Mouse (Mus musculus): ENCODE data around the gene Erbb3.

- TF ChIP-seq CTCF (conservative IDR thresholded peaks at IDR 0.05; ENCODE audit: low read length) = no peak
- TF ChIP-seq POU5F1 (IDR thresholded peaks at IDR 0.05; ENCODE audit: borderline replicate concordance, low read length) = no peak
- TF ChIP-seq NANOG (IDR thresholded peaks at IDR 0.05; ENCODE audit: borderline replicate concordance, low read length) = no peak
These were observed 10.2 kb downstream of the Erbb3 start for GRCm38 (mm10) chr10:128579298-128579697.

All from E14TG2a.4 (cell line).